Mouse (Mus musculus) heart, embryonic 11.5 days (tissue): ENCODE data around the gene Teddm1a. TPM values are rescaled to one million over a fixed set of nuclear protein-coding genes. Genes with fewer than 3 reads are reported as not detected.

ENCODE experiments used
- ATAC-seq: fragments of 200-750 bp; cut with Nextera tagmentation; replicated peaks from 2 replicates; pipeline ENCODE4 v1.8.0; 2017; ENCODE audit warnings: moderate library complexity; ENCODE audit not compliant: insufficient number of reproducible peaks, low FRiP score, low TSS enrichment
- H3K27ac ChIP-seq: fragments of 300-500 bp; sonication (generic); 2 replicates; pipeline ENCODE4 v1.5.1; 2014; ENCODE audit warnings: mild to moderate bottlenecking, low read depth, low read length
- H3K27me3 ChIP-seq: fragments of 300-500 bp; sonication (generic); 2 replicates; pipeline ENCODE4 v1.6.1; 2014; ENCODE audit warnings: mild to moderate bottlenecking, low read length, mixed read lengths; ENCODE audit not compliant: control insufficient read depth, insufficient read depth
- H3K36me3 ChIP-seq: fragments of 300-500 bp; sonication (generic); 2 replicates; pipeline ENCODE4 v1.6.1; 2014; ENCODE audit warnings: mild to moderate bottlenecking, low read length, moderate library complexity, mixed read lengths; ENCODE audit not compliant: control insufficient read depth, insufficient read depth
- H3K4me1 ChIP-seq: fragments of 300-500 bp; sonication (generic); 2 replicates; pipeline ENCODE4 v1.6.1; 2014; ENCODE audit warnings: low read length; ENCODE audit not compliant: control insufficient read depth, insufficient read depth
- H3K4me2 ChIP-seq: fragments of 300-500 bp; sonication (generic); 2 replicates; pipeline ENCODE4 v1.6.1; 2014; ENCODE audit warnings: mild to moderate bottlenecking, moderate library complexity
- H3K4me3 ChIP-seq: fragments of 300-500 bp; sonication (generic); 2 replicates; pipeline ENCODE4 v1.5.1; 2014; ENCODE audit warnings: low read depth, low read length
- H3K9ac ChIP-seq: fragments of 300-500 bp; sonication (generic); 2 replicates; pipeline ENCODE4 v1.6.1; 2014; ENCODE audit warnings: mild to moderate bottlenecking, low read depth, low read length, moderate library complexity
- H3K9me3 ChIP-seq: fragments of 300-500 bp; sonication (generic); replicated peaks from 2 replicates; pipeline ENCODE4 v1.6.1; 2016; ENCODE audit warnings: low read length; ENCODE audit not compliant: control insufficient read depth
- WGBS: fragments of 180-500 bp; shearing (Covaris S2); extraction: QIAGEN DNeasy Blood & Tissue Kit; methylation state at CpG from one replicate; pipeline ENCODE4 v1.1.7; 2014; ENCODE audit not compliant: insufficient replicate concordance; 5-methylcytosine and 5-hydroxymethylcytosine counted together
- polyA plus RNA-seq: library from polyadenylated mRNA; unstranded; fragments of >200 nt; fragmentation: Nextera tagmentation; extraction: Ambion mirVana; gene quantifications from 2 replicates; pipeline ENCODE4 v1.2.1, GENCODE M21; 2014

The Teddm1a gene
- polyA plus RNA-seq, 1 experiment from 2014 or later = not detected

DNA sequence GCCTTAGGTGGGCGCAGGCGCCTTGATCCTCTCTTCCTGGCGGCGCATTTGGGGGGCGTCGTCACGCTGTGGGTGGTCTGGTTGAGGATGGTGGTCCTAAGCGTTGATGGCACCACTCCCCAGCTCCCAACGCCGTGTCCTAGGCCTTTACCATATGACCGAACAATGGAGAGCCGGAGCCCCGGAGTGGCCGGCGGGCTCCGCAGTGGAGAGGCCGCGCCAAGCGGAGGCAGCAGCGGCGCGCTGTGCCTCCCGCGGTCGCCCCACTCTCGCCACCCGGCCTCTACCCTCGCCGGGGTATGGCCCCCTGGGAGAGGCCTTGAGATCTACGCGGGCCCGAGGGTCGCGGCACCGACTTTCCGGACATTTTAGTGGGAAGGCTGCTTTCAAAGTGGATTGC is 8.8 kb downstream of the Teddm1a start:
- WGBS = 1% methylated on average over 36 of the region's 36 CpGs
- ATAC-seq = 0 out of 2 replicates have a peak, but pooled peaks have one; percentile 37
- H3K27ac ChIP-seq = peak overlapping the region; percentile 96

DNA sequence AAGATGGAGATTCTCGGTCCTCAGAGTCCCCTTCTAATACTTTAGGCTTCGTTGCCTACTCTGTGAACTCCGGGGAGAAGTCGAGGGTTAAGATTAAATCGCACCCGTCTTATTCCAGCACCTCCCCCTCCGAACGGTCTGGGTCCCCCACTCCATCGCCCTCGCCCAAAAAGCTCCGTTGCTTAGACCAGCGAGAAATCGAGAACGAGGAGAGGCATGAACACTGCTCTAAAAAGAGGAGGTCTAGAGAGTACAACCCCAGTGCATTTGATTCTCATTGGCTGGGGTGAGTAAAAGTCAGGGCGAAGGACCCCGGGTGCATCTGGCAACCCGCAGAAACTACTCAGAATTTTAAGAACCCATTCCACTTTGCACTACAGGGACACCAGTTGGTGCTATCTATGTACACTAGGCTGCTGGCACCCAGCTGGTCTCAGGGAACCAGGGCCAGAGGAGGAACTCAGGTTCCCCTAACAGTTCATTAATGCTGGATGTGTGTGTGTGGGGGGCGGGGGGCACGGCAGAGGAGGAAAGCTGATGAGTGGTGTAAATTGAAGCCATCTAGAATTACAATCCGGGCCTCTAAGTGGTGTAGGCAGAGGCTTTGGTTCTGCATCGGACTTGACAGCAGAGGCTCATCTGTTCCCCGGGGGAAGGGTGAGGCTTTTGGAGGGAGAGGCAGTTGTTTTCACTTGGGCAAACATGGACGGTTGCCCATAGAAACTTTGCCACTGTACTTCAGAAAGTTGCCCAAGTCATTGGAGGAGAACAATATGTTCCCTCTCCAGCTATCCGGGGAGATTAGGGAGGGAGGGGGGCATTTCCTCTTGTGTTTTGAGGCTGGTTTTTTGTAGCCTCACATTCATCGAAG is 9.6 kb downstream of the Teddm1a start:
- WGBS = 3% methylated on average over 25 of the region's 25 CpGs
- no peak for ATAC-seq

More for the DNA sequence above, 8.8 kb downstream of the Teddm1a start:
- H3K4me1 ChIP-seq = peaks cover 14% of the 10 kb centered on the region
- H3K36me3 ChIP-seq = peaks cover 20% of the 10 kb centered on the region; the same call in 1 of the 2 replicates
- peak overlapping the region; percentile 84 for H3K9ac ChIP-seq
- no peaks in the 10 kb centered on the region for H3K9me3 ChIP-seq
- H3K4me2 ChIP-seq = peak overlapping the region; percentile 68
- peak overlapping the region; percentile 79 for H3K4me3 ChIP-seq
- H3K27me3 ChIP-seq = no peaks in the 10 kb centered on the region

DNA sequence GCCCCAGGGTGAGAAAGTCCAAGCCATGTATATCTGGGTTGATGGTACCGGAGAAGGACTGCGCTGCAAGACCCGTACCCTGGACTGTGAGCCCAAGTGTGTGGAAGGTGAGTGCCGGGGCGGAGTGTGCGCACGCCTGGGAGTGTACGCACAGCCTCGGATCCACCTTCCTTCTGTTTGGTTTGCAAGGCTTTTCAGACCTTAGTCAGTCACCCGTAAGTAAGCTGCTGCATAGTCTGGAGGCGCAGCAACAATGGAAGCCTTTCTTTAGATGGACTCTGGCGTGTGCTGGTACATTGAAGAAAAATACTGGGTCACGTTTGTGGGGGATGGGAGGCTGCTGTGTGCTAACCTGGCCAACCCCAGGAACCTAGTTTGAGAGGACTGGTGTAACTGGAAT is 11.5 kb downstream of the Teddm1a start:
- peaks cover 9% of the 10 kb centered on the region for H3K4me1 ChIP-seq
- peaks cover 41% of the 10 kb centered on the region for H3K36me3 ChIP-seq
- H3K9me3 ChIP-seq = no peaks in the 10 kb centered on the region
- 96% methylated on average over 13 of the region's 13 CpGs for WGBS
- H3K9ac ChIP-seq = no peak overlapping the region
- no peaks in the 10 kb centered on the region for H3K27me3 ChIP-seq
- no peak overlapping the region for H3K27ac ChIP-seq
- no peak overlapping the region for H3K4me3 ChIP-seq
- ATAC-seq = no peak
- H3K4me2 ChIP-seq = no peak overlapping the region

More for the DNA sequence above, 9.6 kb downstream of the Teddm1a start:
- no peaks in the 10 kb centered on the region for H3K27me3 ChIP-seq
- H3K27ac ChIP-seq = peak overlapping the region; percentile 96
- peaks cover 25% of the 10 kb centered on the region for H3K36me3 ChIP-seq
- H3K9ac ChIP-seq = peak overlapping the region; percentile 84
- peaks cover 14% of the 10 kb centered on the region for H3K4me1 ChIP-seq
- H3K4me3 ChIP-seq = peak overlapping the region; percentile 79
- no peaks in the 10 kb centered on the region for H3K9me3 ChIP-seq
- H3K4me2 ChIP-seq = peak overlapping the region; percentile 68

DNA sequence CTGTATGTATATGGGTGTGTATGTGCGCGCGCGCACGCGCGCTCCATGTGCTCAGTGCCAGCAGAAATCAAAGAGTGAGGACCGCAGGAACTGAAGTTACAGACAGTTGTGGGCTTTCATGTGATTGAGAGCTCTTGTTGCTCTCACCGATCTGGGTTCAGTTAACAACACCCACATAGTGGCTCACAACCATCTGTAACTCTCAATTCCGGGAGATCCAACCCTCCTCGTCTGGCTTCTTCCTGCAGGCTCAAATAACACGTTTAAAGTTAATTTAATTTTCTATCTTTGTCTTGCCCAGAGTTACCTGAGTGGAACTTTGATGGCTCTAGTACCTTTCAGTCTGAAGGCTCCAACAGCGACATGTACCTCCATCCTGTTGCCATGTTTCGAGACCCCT is 12.7 kb downstream of the Teddm1a start:
- peaks cover 49% of the 10 kb centered on the region for H3K36me3 ChIP-seq
- H3K27ac ChIP-seq = no peak overlapping the region
- ATAC-seq = no peak
- peaks cover 9% of the 10 kb centered on the region for H3K4me1 ChIP-seq
- no peak overlapping the region for H3K4me3 ChIP-seq
- no peaks in the 10 kb centered on the region for H3K27me3 ChIP-seq
- no peaks in the 10 kb centered on the region for H3K9me3 ChIP-seq
- H3K4me2 ChIP-seq = no peak overlapping the region
- 93% methylated on average over 14 of the region's 14 CpGs for WGBS
- H3K9ac ChIP-seq = no peak overlapping the region

DNA sequence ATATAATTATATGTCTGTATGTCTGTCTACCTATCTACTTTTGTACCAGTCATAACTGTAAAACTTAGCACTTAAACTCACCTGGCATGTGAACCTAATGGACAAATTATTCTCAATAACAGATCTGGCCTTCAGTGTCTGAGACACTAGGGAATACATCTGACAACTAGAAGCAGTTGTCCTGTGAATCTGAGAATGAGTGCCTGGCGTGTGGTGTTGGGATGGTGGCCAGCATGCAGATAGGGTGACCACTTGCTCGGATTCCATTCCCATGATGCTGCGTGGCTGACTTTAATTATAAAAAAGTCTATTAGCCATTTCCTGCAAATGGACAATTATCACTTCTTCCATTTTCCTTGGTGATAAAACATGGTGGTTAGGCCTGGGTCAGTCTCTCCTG is 14.3 kb downstream of the Teddm1a start:
- Histone ChIP-seq H3K9me3 (no peaks in the 10 kb centered on the region), H3K27me3 (no peaks in the 10 kb centered on the region), H3K4me3 (no peak overlapping the region), H3K36me3 (peaks cover 49% of the 10 kb centered on the region), H3K4me2 (no peak overlapping the region), H3K9ac (no peak overlapping the region), H3K27ac (no peak overlapping the region), H3K4me1 (peaks cover 9% of the 10 kb centered on the region)
- 92% methylated on average over 3 of the region's 3 CpGs for WGBS
- no peak for ATAC-seq

DNA sequence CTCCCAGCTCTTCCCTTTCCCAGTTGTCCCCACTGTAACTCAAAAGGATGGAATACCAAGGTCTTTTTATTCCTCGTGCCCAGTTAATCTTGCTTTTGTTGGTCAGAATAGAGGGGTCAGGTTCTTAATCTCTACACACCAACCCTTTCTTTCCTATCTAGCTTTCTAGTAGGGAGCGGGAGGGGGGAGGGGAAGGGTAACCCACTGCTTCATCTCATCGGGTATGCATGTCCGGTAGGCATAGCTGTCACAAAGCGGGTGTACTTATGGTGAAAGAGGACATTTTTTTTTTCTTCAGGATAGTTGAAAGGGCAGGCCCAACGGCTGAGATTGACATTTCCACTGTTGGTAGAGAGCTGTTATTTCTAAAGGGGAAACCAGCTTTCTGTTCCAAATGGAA is 16.7 kb downstream of the Teddm1a start:
- Histone ChIP-seq H3K4me2 (no peak overlapping the region), H3K27me3 (no peaks in the 10 kb centered on the region), H3K4me3 (no peak overlapping the region), H3K4me1 (no peaks in the 10 kb centered on the region), H3K27ac (no peak overlapping the region), H3K9me3 (no peaks in the 10 kb centered on the region), H3K36me3 (peaks cover 48% of the 10 kb centered on the region), H3K9ac (no peak overlapping the region)
- ATAC-seq = no peak
- WGBS = 88% methylated on average over 6 of the region's 6 CpGs

DNA sequence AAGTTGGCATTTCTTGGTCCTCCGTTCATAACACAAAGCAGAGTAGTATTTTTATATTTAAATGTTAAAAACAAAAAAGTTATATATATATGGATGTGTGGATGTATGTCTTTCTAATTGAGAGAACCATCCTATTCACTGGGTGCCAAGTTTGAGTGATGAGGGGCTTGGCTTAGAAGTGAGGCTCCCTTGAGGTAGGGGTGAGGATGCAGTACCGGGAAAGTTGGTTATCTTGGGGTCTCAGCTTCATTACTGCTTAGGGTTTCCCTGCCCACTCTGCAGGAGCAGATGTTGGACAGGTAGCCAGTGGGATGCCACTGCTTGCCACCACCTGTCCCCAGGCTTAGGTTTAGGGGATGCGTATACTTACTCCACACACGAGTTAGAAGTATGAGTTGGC is 17.2 kb downstream of the Teddm1a start:
- WGBS = 92% methylated on average over 4 of the region's 4 CpGs
- Histone ChIP-seq H3K4me3 (no peak overlapping the region), H3K9ac (no peak overlapping the region), H3K9me3 (no peaks in the 10 kb centered on the region), H3K4me1 (no peaks in the 10 kb centered on the region), H3K36me3 (peaks cover 43% of the 10 kb centered on the region), H3K27ac (no peak overlapping the region), H3K4me2 (no peak overlapping the region), H3K27me3 (no peaks in the 10 kb centered on the region)
- no peak for ATAC-seq

DNA sequence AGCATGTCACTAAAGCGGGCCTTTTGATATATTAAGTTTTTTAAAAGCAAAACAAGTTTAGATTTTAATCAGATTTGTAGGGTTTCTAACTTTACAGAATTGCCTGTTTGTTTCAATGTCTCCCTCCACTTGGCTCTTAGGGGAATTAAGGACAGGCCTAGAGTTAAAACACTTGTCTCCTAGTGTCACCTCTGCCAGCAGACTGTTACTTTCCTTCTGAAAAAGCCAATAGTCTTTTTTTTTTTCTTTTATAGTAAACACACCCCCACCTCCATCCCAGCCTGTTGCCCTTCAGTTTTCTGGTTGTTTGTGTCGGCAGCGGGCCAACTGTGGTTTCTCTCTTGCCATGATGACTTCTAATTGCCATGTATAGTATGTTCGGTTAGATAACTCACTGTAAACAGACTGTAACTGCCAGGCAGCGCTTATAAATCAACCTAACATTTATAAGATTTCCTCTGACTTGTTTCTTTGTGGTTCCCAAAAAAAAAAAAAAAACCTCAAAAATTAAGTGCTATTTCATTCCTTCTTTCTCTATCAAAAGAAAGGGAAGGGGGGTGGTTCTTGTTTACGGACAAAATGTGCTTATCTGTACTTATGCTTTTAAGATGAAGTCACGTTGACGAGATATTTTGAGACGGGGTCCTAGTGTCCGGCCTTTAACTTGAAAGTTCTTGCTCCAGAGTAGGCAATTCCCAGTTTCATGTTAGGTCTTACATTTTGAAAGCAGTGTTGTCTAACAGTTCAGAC is 17.8 kb downstream of the Teddm1a start:
- ATAC-seq = no peak
- Histone ChIP-seq H3K36me3 (peaks cover 39% of the 10 kb centered on the region), H3K4me1 (no peaks in the 10 kb centered on the region), H3K4me3 (no peak overlapping the region), H3K27me3 (no peaks in the 10 kb centered on the region), H3K9ac (no peak overlapping the region), H3K9me3 (no peaks in the 10 kb centered on the region), H3K4me2 (no peak overlapping the region), H3K27ac (no peak overlapping the region)
- WGBS = 83% methylated on average over 10 of the region's 10 CpGs
